Mouse (Mus musculus): ENCODE measurements at regions not wholly inside any gene's neighbourhood (a gene's known extent, or its start where the extent isn't known, plus 50 kb on each side); places are given as distances from the start of the nearest gene placed in this dataset.
"Not testable (repeated sequence)": the region's sequence is repeated elsewhere in the genome, so short reads cannot be mapped to it uniquely, and the experiment has no call there.

- DNase-seq (ENCODE audit: low spot score), result no peak
These were observed 357.6 kb downstream of the Tusc1 start for GRCm38 (mm10) chr4:92977761-92978160.

- DNase-seq (ENCODE audit: low spot score), result no peak
These were observed 393.1 kb downstream of the Tusc1 start for GRCm38 (mm10) chr4:92942068-92942707.

DNA sequence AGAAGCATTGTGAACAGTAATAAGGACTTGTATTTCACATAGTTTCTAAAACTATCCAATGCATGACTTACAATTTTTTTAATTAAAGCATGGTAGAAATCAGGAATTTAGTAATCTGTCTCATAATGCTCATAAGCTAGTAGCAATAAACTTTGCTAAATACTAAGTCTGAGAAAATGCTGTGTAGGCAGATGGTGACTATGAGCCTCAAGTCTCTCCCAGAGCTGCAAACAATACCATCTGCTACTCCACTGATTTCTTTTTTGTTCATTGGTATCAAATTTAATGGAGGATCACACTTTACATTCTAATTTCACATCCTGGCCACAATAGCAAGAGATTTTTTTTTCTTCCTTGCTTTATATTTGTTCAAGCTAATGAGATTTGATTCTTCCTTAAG, 404.0 kb downstream of the Tusc1 start:
- DNase-seq (ENCODE audit: low spot score), result peak; percentile 3

GRCm38 (mm10) chr4:92921386-92922040, 413.8 kb downstream of the Tusc1 start:
- DNase-seq (ENCODE audit: low spot score), result no peak

DNA sequence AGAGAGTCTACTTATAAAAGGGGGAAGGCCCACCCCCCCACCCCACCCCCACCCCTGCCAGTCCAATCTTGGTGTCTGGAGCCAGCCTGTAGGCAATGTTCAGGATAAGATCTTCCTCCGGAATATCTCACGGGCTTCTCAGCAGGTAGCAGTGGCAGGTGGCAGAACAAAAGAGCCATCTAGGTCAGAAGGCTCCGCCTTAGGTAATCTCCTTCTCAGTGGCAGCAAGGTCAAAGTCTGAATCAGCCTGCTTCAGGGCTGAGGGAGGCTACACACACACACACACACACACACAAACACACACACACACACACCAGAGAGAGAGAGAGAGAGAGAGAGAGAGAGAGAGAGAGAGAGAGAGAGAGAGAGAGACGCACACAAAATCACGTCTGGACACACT, 431.8 kb downstream of the Tusc1 start:
- not testable (repeated sequence) for DNase-seq (ENCODE audit: low spot score)
